Mouse (Mus musculus): Measurements from ENCODE around the gene Fndc9. TPM values are rescaled to one million over a fixed set of nuclear protein-coding genes. Genes with fewer than 3 reads are reported as not detected.

Fndc9 gene
- total RNA-seq, 2 experiments from 2014 or later: 2.9 to 3.4 TPM

GRCm38 (mm10) chr11:46275302-46275701 is 40.0 kb downstream of the Fndc9 start:
- DNase-seq (ENCODE audit: low spot score in 2 of 2): peak; percentile 76 to 82

- DNase-seq (ENCODE audit: low spot score in 2 of 2): no peak
These were observed 40.8 kb downstream of the Fndc9 start for GRCm38 (mm10) chr11:46276168-46276567.

- DNase-seq (ENCODE audit: low spot score in 2 of 2): no peak
These were observed 41.4 kb downstream of the Fndc9 start for GRCm38 (mm10) chr11:46276778-46277177.

GRCm38 (mm10) chr11:46278140-46278539 is 42.8 kb downstream of the Fndc9 start:
- no peak for DNase-seq (ENCODE audit: low spot score in 2 of 2)

GRCm38 (mm10) chr11:46278709-46279108 is 43.4 kb downstream of the Fndc9 start:
- DNase-seq (ENCODE audit: low spot score in 2 of 2): peak; percentile 47 to 65

GRCm38 (mm10) chr11:46282612-46283011 is 47.3 kb downstream of the Fndc9 start:
- DNase-seq (ENCODE audit: low spot score in 2 of 2): no peak

GRCm38 (mm10) chr11:46283800-46284199 is 48.5 kb downstream of the Fndc9 start:
- DNase-seq (ENCODE audit: low spot score in 2 of 2): no peak

GRCm38 (mm10) chr11:46286803-46287202 is 51.5 kb downstream of the Fndc9 start:
- no peak for DNase-seq (ENCODE audit: low spot score in 2 of 2)

- DNase-seq (ENCODE audit: low spot score in 2 of 2): no peak
These were observed 52.8 kb downstream of the Fndc9 start for GRCm38 (mm10) chr11:46288091-46288490.

GRCm38 (mm10) chr11:46289022-46289421 is 53.7 kb downstream of the Fndc9 start:
- DNase-seq (ENCODE audit: low spot score in 2 of 2): no peak

Other genes starting within 250 kb of the Fndc9 start
- gene Gm12166, start 183.2 kb upstream of the Fndc9 start, total RNA-seq (2021): 1 to 10 TPM; 2.7 to 6.0 TPM
- 10 to 100 TPM; 27.5 to 28.4 TPM for gene Adam19, start 179.5 kb upstream of the Fndc9 start, total RNA-seq (2021)
- gene Nipal4, start 69.0 kb upstream of the Fndc9 start, total RNA-seq (2021): 1 to 10 TPM; 4.1 to 4.6 TPM
- 100 to 1,000 TPM; 362 to 381 TPM for gene Cyfip2, start 77.3 kb downstream of the Fndc9 start, total RNA-seq (2021)
- gene Itk, start 154.0 kb downstream of the Fndc9 start, total RNA-seq (2021): under 1 TPM; 0.36 to 0.58 TPM
- gene Fam71b, start 161.0 kb downstream of the Fndc9 start, total RNA-seq (2021): not detected
- gene Med7, start 201.4 kb downstream of the Fndc9 start, total RNA-seq (2021): 10 to 100 TPM; 35.5 to 36.8 TPM
- gene Havcr2, start 219.4 kb downstream of the Fndc9 start, total RNA-seq (2021): 1 to 10 TPM; 2.0 to 2.2 TPM